8 mouse cellular contexts compared by ENCODE assay signal in genomic region chrX:95444776-95445111, GRCm38 (mm10). TPM values are rescaled to one million over a fixed set of nuclear protein-coding genes. Genes with fewer than 3 reads are reported as not detected.
DNase-seq lines count a peak whose midpoint lies in the region; ATAC-seq and TF ChIP-seq lines count a peak whose summit lies in the region.

Amer1 (minus strand) TSS chrX:95444872.

- H3K4me1 ChIP-seq in bone marrow macrophage, adult 2 months (ENCODE audit: control insufficient read depth, insufficient read depth, low read length): peaks cover 10% of the 10 kb centered on the region
- H3K4me1 ChIP-seq in embryonic fibroblast, embryonic 13.5 days (ENCODE audit: control insufficient read depth, insufficient read depth, low read length): 0 out of 2 replicates have a peak, but pooled peaks cover 2% of the 10 kb centered on the region
- no peaks in the 10 kb centered on the region for H3K4me1 ChIP-seq in heart, embryonic 11.5 days (ENCODE audit: control insufficient read depth, insufficient read depth, low read length)
- H3K4me1 ChIP-seq in kidney, embryonic 16.5 days (ENCODE audit: insufficient read depth, low read length): peaks cover 7% of the 10 kb centered on the region; the same call in 1 of the 2 replicates
- no peaks in the 10 kb centered on the region for H3K4me1 ChIP-seq in liver, adult 2 months (ENCODE audit: control insufficient read depth, insufficient read depth, low read length)

- peak within 1 kb of the TSS; percentile 74 for H3K9ac ChIP-seq in heart, embryonic 11.5 days (ENCODE audit: low read depth, low read length)
- H3K9ac ChIP-seq in kidney, embryonic 16.5 days (replicated peaks; ENCODE audit: low read length): peak within 1 kb of the TSS; percentile 66
- H3K9ac ChIP-seq in liver, adult 2 months (ENCODE audit: low read depth, low read length): peak within 1 kb of the TSS; percentile 78

- peak; percentile 96 for ATAC-seq in heart, embryonic 11.5 days (replicated peaks; ENCODE audit: insufficient number of reproducible peaks, low FRiP score, low TSS enrichment)
- ATAC-seq in kidney, embryonic 16.5 days (ENCODE audit: low FRiP score, low TSS enrichment): peak; percentile 97

- H3K36me3 ChIP-seq in heart, embryonic 11.5 days (ENCODE audit: control insufficient read depth, insufficient read depth, low read length): no peaks in the 10 kb centered on the region
- no peaks in the 10 kb centered on the region for H3K36me3 ChIP-seq in kidney, embryonic 16.5 days (ENCODE audit: insufficient read depth, low read length)
- no peaks in the 10 kb centered on the region for H3K36me3 ChIP-seq in liver, adult 2 months (ENCODE audit: control insufficient read depth, insufficient read depth, low read length)
- no peaks in the 10 kb centered on the region for H3K36me3 ChIP-seq in myocyte (ENCODE audit: control insufficient read depth, insufficient read depth)
- no peaks in the 10 kb centered on the region for H3K36me3 ChIP-seq in splenic B cell, adult 2 months (ENCODE audit: control insufficient read depth, insufficient read depth, low read length, poor library complexity, severe bottlenecking)

- 13% methylated on average over 19 of the region's 19 CpGs for WGBS in heart, embryonic 11.5 days (ENCODE audit: insufficient replicate concordance)
- WGBS in kidney, embryonic 16.5 days: 18% methylated on average over 19 of the region's 19 CpGs
- WGBS in liver, adult 2 months: under 1% methylated on average over 19 of the region's 19 CpGs

- peak; percentile 91 for DNase-seq in A20 (ENCODE audit: low read depth, low spot score)
- DNase-seq in liver, adult 2 months (ENCODE audit: extremely low read depth, low read depth, low spot score): peak; percentile 90
- peak; percentile 90 for DNase-seq in splenic B cell, adult 2 months (ENCODE audit: low read depth, low spot score)

- TF ChIP-seq POLR2A in bone marrow macrophage, adult 2 months (IDR thresholded peaks at IDR 0.05; ENCODE audit: borderline replicate concordance, low read depth, low read length): no peak
- no peak for TF ChIP-seq POLR2A in embryonic fibroblast, embryonic 13.5 days (IDR thresholded peaks at IDR 0.05; ENCODE audit: low read depth, low read length)
- TF ChIP-seq POLR2A in liver, adult 2 months (IDR thresholded peaks at IDR 0.05; ENCODE audit: extremely low read depth, insufficient read depth, low read length): 0 out of 2 replicates have a peak, but pooled peaks have one; percentile 13
- no peak for TF ChIP-seq POLR2A in myocyte (IDR thresholded peaks at IDR 0.05; ENCODE audit: insufficient read length, low read depth)

- peak within 1 kb of the TSS; percentile 1 for H3ac ChIP-seq in myocyte (ENCODE audit: control insufficient read depth, insufficient read length)

- H3K27ac ChIP-seq in bone marrow macrophage, adult 2 months (ENCODE audit: insufficient read depth, low read depth, low read length): peak within 1 kb of the TSS; percentile 29; the same call in 1 of the 2 replicates
- peak within 1 kb of the TSS; percentile 77 for H3K27ac ChIP-seq in embryonic fibroblast, embryonic 13.5 days (ENCODE audit: insufficient read depth, low read length)
- peak within 1 kb of the TSS; percentile 82 for H3K27ac ChIP-seq in heart, embryonic 11.5 days (ENCODE audit: low read depth, low read length)
- peak within 1 kb of the TSS; percentile 88 for H3K27ac ChIP-seq in kidney, embryonic 16.5 days (ENCODE audit: low read length)
- peak within 1 kb of the TSS; percentile 82 for H3K27ac ChIP-seq in liver, adult 2 months (replicated peaks; ENCODE audit: insufficient read depth, low read depth, low read length)

- H3K27me3 ChIP-seq in heart, embryonic 11.5 days (ENCODE audit: control insufficient read depth, insufficient read depth, low read length): no peaks in the 10 kb centered on the region
- H3K27me3 ChIP-seq in kidney, embryonic 16.5 days (ENCODE audit: insufficient read depth, low read length): no peaks in the 10 kb centered on the region
- H3K27me3 ChIP-seq in liver, adult 2 months (ENCODE audit: control insufficient read depth, insufficient read depth, low read length): no peaks in the 10 kb centered on the region
- H3K27me3 ChIP-seq in myocyte (ENCODE audit: control insufficient read depth, insufficient read depth, insufficient read length): no peaks in the 10 kb centered on the region
- no peaks in the 10 kb centered on the region for H3K27me3 ChIP-seq in splenic B cell, adult 2 months (ENCODE audit: control insufficient read depth, insufficient read depth, low read length, poor library complexity, severe bottlenecking)

- no peak for TF ChIP-seq CTCF in bone marrow macrophage, adult 2 months (IDR thresholded peaks at IDR 0.05; ENCODE audit: low read depth, low read length)
- TF ChIP-seq CTCF in embryonic fibroblast, embryonic 13.5 days (IDR thresholded peaks at IDR 0.05; ENCODE audit: borderline replicate concordance, insufficient read depth, low read length): no peak
- TF ChIP-seq CTCF in liver, adult 2 months (IDR thresholded peaks at IDR 0.05; ENCODE audit: low read depth, low read length): no peak

- no peaks in the 10 kb centered on the region for H3K9me3 ChIP-seq in heart, embryonic 11.5 days (replicated peaks; ENCODE audit: control insufficient read depth, low read length)
- no peaks in the 10 kb centered on the region for H3K9me3 ChIP-seq in kidney, embryonic 16.5 days (ENCODE audit: low read length)

- peaks cover 6% of the 10 kb centered on the region; the same call in 1 of the 2 replicates for H3K79me2 ChIP-seq in liver, adult 2 months (ENCODE audit: control insufficient read depth, insufficient read depth, low read length)
- H3K79me2 ChIP-seq in myocyte (ENCODE audit: control insufficient read depth, insufficient read depth): no peaks in the 10 kb centered on the region

- peak within 1 kb of the TSS; percentile 86 for H3K4me3 ChIP-seq in bone marrow macrophage, adult 2 months (ENCODE audit: insufficient read depth, low read length)
- peak within 1 kb of the TSS; percentile 81 for H3K4me3 ChIP-seq in embryonic fibroblast, embryonic 13.5 days (ENCODE audit: insufficient read depth, low read length)
- peak within 1 kb of the TSS; percentile 67 for H3K4me3 ChIP-seq in heart, embryonic 11.5 days (ENCODE audit: low read depth, low read length)
- peak within 1 kb of the TSS; percentile 65 for H3K4me3 ChIP-seq in kidney, embryonic 16.5 days (ENCODE audit: low read length)
- H3K4me3 ChIP-seq in liver, adult 2 months (ENCODE audit: insufficient read depth, low read depth, low read length): peak within 1 kb of the TSS; percentile 94
- peak within 1 kb of the TSS; percentile 56 for H3K4me3 ChIP-seq in myocyte

- peak within 1 kb of the TSS; percentile 62 for H3K4me2 ChIP-seq in heart, embryonic 11.5 days
- H3K4me2 ChIP-seq in kidney, embryonic 16.5 days (replicated peaks; ENCODE audit: low read depth, low read length): peak within 1 kb of the TSS; percentile 61
- peak within 1 kb of the TSS; percentile 83 for H3K4me2 ChIP-seq in myocyte (ENCODE audit: low read depth)

TF ChIP-seq in myocyte, 11 proteins besides CTCF, POLR2A, EP300 and RAD21:
- TF ChIP-seq E2F4 (IDR thresholded peaks at IDR 0.05; ENCODE audit: insufficient read depth): no peak

RNA-seq across cellular contexts. Expression of gene Amer1, which starts in this region (rescaled TPM):
- polyA plus RNA-seq in bone marrow macrophage, adult 2 months (2012; ENCODE audit: insufficient read depth, insufficient read length, missing spikeins): 3.2 and 3.7 TPM in 2 replicates
- polyA plus RNA-seq in embryonic fibroblast, embryonic 13.5 days (2011; ENCODE audit: insufficient read length, low read depth, missing spikeins): 7.8 and 12.7 TPM in 2 replicates
- polyA plus RNA-seq in heart, embryonic 11.5 days (2014; fragmentation: Nextera tagmentation; extraction: Ambion mirVana): 6.5 and 7.8 TPM in 2 replicates
- polyA plus RNA-seq in kidney, embryonic 16.5 days (2015; fragmentation: Nextera tagmentation; extraction: Ambion mirVana): 10.4 TPM in 2 replicates
- 2.8 and 3.0 TPM in 2 replicates for total RNA-seq in liver, adult 2 months (2014; rRNA removed)
- polyA plus RNA-seq in liver, adult 2 months (2012; rRNA removed): 0.83 and 0.95 TPM in 2 replicates
- 1.9 TPM for polyA plus RNA-seq in myocyte (2012; fragmentation: generic; extraction: Trizol)

Comparison
In these comparisons a context has a peak if more than half of its experiments do, and no peak if none do; other contexts are left out.
1. Peak in every context shown above with its lines: DNase-seq, ATAC-seq, H3K4me3 ChIP-seq and H3K27ac ChIP-seq.
2. H3K27ac ChIP-seq: peak in every context shown above with its lines; median percentile 88 in kidney, embryonic 16.5 days; 82 in heart, embryonic 11.5 days; 82 in liver, adult 2 months; 77 in embryonic fibroblast, embryonic 13.5 days; 29 in bone marrow macrophage, adult 2 months.